Mouse (Mus musculus): ENCODE measurements around the gene Aldh1l1.

Gene Aldh1l1

GRCm38 (mm10) chr6:90507443-90507842 is 21.2 kb downstream of the Aldh1l1 start:
- DNase-seq (ENCODE audit: low spot score): no peak

DNA sequence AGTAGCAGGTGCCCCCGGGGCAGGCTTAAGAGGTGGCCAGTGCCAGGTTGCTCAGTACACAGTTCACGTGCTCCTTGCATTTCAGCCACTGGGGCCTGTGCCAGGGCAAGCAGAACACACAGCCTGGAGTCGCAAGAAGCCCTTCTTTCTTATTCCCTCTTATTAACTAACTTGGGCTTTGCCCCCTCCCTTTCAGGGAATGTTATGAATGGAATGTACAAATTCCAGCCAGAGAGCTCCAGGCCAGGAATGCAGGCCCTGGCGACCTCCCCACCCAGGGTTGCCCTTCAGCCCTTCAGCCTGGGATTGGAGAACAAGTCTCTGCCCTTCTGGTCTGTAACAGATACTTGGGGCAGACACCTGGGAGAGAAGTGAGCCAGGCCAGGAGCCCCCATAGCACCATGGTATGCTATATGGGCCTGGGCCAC is 22.0 kb downstream of the Aldh1l1 start:
- DNase-seq (ENCODE audit: low spot score): peak; percentile 49

DNA sequence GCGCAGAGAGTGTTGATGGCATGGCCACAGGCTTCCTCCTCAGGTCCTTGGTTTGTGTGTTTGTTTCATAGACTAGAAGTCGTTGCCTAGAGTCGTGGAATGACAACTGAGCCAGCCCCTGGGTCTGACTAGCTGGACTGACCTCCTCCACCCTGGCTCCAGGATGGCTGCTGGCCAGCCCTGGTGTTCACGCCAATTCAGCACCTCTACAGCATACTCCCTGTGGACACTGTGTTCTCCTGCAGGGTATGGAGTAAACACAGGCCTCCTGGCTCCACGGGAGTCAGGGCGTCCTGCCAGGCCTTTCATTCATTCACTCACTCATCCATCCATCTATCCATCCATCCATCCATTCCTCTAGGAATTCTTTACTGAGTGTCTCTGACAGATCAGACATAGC is 22.9 kb downstream of the Aldh1l1 start:
- peak; percentile 53 for DNase-seq (ENCODE audit: low spot score)

DNA sequence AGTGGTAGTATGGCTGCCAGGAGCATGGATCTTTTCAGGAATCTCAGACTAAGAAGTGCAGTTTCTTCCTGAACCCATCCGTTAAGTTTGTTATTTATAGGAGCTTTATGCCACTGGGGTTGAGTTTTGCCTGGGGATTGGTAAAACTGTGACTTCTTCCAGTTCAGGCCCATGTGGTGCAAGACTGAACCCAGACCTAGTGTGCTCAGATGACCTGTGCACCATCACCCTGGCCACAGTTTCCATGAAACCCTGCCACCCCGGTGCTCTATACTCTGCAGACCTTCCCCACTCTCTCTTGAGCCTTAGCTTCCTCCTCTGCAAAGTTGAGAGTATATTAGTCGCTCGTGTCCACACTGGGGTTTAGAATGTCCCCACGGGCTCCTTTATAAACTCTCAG is 26.2 kb downstream of the Aldh1l1 start:
- DNase-seq (ENCODE audit: low spot score): no peak

DNA sequence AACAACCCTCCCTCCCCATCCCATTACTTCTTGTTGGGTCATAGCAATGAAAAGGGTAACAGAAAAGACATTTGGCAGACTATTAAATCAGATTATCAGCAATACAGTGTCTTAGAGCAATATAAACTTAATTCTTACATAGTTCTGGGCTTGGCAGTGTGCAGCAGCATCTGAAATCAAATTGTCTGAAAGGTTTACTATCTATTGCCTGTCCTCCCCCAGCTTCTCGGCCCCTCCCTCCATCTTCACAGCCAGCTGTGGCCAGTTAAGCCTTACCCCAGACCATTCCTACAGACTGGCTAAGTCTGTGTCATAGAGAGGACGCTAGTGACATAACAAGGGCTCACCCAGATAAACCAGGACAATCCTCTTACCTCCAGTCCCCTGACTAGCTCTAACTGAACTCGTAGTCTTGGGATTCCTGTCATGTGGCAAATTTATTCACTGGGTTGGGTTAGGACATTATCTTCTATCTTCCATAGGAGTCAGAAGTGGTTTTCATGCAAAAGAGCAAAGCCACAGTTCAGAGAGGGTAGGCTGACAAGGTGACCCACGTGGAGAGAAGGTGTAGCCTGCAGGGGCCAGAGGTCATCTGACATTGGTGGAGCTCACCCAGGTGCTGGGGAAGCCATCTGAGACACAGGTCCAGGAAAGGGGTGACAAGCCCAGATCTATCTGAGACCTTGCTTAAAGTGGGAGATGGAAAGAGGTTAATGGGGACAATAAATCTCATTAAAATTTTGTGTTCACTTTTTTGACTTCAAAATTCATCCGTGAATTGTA is 27.0 kb downstream of the Aldh1l1 start:
- no peak for DNase-seq (ENCODE audit: low spot score)

DNA sequence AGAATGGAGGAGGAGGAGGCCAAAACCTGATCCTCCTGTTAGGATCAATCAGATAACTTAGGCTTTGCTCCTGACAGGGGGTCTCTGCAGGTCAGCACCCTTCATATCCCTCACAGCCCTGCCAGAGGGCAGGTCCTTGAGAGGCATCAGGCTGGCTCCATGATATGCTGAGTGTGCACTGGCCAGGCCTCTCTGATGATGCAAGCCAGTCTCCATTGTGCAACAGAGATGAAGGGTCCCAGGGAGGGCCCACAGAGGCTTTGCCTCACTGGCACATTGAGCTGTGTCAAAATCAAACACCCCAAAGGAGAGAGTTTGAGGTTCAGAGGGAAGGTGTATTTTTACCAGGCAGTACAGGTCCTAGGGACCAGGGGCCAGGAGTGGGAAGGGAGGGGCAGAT is 28.1 kb downstream of the Aldh1l1 start:
- DNase-seq (ENCODE audit: low spot score): no peak

- peak; percentile 63 for DNase-seq (ENCODE audit: low spot score)
Measured at GRCm38 (mm10) chr6:90514883-90515405, 28.7 kb downstream of the Aldh1l1 start.

GRCm38 (mm10) chr6:90518892-90519291 is 32.7 kb downstream of the Aldh1l1 start:
- DNase-seq (ENCODE audit: low spot score): no peak

DNA sequence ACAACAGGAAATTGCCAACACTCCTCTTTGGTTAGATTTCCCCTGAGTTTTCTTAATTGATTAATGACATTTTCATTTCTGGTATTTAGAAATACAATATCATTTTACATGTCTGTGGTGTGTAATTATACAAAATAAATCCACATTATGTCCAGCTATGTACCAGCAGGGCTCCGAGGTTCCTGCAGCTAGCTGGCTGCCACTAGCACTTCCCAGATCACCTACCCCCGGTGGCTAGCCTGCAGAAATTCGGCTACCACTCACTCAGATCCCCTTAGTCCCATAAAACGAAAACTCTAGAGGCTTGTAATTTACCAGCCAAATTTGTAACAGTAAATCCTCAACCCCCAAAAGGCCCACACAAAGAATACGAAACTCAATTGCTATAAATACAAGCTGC is 33.1 kb downstream of the Aldh1l1 start:
- DNase-seq (ENCODE audit: low spot score): no peak

DNA sequence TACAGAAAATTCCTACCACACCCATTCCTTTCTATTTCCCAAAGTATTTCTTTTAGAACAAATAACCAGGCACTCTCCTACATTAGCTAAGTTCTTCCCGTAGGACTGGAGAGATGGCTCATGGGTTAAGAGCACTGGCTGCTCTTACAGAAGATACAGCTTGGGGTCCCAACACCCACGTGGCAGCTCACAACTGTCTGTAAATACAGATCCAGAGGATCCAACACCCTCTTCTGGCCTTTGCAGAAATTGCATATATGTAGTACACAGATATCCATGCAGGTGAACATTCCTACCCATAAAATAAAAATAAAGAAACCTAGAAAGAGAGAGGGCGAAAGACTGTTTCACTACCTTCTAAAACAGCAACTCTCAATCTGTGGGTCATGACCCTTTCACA is 40.2 kb downstream of the Aldh1l1 start:
- DNase-seq (ENCODE audit: low spot score): no peak

DNA sequence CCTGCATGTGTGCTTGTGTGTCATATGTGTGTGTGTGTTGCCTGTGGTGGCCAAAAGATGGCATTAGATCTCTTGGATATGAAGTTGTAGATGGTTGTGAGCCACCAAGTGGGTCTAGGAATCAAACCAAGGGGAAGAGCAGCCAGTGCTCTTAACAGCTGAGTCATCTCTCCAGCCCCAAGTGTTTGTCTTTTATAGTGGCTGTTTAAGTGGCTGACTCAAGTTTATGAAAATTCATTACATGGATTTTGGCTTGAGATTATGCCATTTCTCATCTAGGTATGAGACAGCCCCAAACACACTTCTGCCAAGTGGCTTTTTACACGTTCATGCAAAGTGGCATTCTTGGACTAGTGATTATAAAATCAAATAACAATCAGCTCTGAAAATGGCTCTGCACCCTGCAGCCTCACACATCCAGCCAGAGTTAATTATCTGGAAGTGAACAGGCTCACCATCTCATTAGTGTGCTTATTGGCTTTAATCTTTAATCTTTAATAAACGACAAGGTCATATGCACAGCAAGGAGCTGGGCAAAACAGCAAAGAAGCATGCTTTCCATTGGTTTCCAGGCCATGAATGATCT is 43.3 kb downstream of the Aldh1l1 start:
- DNase-seq (ENCODE audit: low spot score): no peak

- DNase-seq (ENCODE audit: low spot score): no peak
Measured at GRCm38 (mm10) chr6:90532575-90533190, 46.5 kb downstream of the Aldh1l1 start.

GRCm38 (mm10) chr6:90533505-90533904 is 47.3 kb downstream of the Aldh1l1 start:
- no peak for DNase-seq (ENCODE audit: low spot score)

DNA sequence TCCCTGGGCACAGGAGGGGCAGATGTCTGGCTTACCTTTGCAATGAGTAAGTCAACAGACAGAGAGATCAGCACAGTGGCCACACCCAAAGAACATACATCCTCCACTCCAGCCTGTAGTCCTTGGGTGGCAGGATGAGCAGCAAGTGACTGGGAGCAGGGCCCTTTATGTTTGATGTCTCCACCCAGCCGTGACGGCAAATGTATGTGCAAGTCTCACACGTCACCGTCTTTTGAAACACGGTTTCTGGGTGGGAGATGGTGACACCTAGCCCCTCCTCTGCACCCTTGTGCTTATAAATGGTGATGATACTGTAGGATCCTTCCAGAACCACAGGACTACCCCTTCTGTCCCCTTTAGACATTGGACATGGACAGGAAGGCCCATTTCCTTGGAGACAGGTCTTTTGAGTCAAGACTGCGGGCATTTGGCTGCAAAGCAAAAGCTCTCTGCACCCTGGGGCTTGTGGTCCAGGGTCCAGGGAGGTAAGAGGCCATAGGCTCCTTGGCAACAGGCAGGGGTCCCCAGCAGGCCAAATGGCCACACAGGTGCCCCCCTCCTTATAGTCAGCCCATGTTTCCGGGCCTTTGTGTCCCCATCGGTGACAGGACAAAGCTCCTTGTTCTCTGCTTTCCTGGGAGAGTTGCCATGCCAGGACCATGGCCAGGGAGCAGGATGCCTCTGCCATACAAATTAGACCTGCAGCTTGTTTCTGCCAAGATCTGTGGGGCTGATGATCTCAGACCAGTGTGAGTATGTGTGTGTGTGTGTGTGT is 48.7 kb downstream of the Aldh1l1 start:
- DNase-seq (ENCODE audit: low spot score): no peak

GRCm38 (mm10) chr6:90536824-90537223 is 50.6 kb downstream of the Aldh1l1 start:
- DNase-seq (ENCODE audit: low spot score): no peak

- no peak for DNase-seq (ENCODE audit: low spot score)
Measured at GRCm38 (mm10) chr6:90537941-90538340, 51.7 kb downstream of the Aldh1l1 start.

GRCm38 (mm10) chr6:90539271-90539670 is 53.0 kb downstream of the Aldh1l1 start:
- no peak for DNase-seq (ENCODE audit: low spot score)

GRCm38 (mm10) chr6:90540520-90540919 is 54.3 kb downstream of the Aldh1l1 start:
- DNase-seq (ENCODE audit: low spot score): no peak

DNA sequence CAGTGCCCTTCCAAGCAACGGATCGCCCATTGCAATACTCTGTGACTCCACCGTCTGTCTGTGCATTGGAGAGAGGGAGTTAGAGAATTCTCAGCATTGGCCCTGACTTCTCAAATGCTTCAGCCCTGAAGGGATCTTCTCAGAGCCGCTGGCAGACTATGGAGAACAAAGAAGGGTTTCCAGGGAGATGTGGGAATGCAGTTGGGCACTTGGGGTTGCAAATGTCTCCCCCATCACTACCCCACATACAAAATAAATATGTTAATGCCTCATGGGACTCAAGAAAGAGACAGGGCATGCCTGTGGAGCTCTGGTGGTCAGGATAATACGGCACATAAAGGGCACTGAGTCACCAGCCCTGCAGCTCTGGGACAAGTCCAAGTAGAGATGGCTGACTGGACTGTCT is 55.1 kb downstream of the Aldh1l1 start:
- DNase-seq (ENCODE audit: low spot score): no peak

DNA sequence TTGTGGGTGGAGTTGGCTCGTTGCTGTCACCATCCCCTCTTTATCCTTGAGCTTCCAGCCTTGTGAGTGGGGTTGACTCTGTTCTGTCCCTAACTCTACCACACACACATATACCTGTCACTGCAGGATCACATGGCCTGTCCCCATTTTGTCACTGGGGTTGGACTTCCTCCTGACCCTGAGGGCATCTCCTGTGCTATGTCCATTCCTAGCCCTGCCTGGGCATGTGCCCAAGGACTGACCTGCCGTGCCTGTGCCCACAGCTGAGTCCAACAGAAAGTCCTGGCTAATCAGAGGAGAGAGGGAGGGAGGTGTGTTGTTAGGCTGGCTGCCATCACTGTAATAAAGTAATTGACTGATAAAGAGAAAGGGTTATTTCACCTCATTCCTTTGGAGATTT is 58.2 kb downstream of the Aldh1l1 start:
- DNase-seq (ENCODE audit: low spot score): no peak

- DNase-seq (ENCODE audit: low spot score): no peak
Measured at GRCm38 (mm10) chr6:90546274-90546673, 60.0 kb downstream of the Aldh1l1 start.

- no peak for DNase-seq (ENCODE audit: low spot score)
Measured at GRCm38 (mm10) chr6:90547041-90547440, 60.8 kb downstream of the Aldh1l1 start.
